Mouse (Mus musculus) liver, embryonic 12.5 days (tissue): ENCODE results near the gene Gm10282. TPM values are rescaled to one million over a fixed set of nuclear protein-coding genes. Genes with fewer than 3 reads are reported as not detected.

Experiments
- ATAC-seq: fragments of 200-750 bp; cut with Nextera tagmentation; 2 replicates; pipeline ENCODE4 v1.8.0; 2017; ENCODE audit warnings: moderate number of reproducible peaks, mild to moderate bottlenecking, moderate library complexity
- H3K27ac ChIP-seq: fragments of 300-500 bp; sonication (generic); 2 replicates; pipeline ENCODE4 v1.5.1; 2016; ENCODE audit warnings: mild to moderate bottlenecking
- H3K27me3 ChIP-seq: fragments of 300-500 bp; sonication (generic); replicated peaks from 2 replicates; pipeline ENCODE4 v1.6.1; 2016; ENCODE audit warnings: mild to moderate bottlenecking, moderate library complexity
- H3K36me3 ChIP-seq: fragments of 300-500 bp; sonication (generic); 2 replicates; pipeline ENCODE4 v1.6.1; 2016; ENCODE audit warnings: mild to moderate bottlenecking, moderate library complexity
- H3K4me1 ChIP-seq: fragments of 300-500 bp; sonication (generic); 2 replicates; pipeline ENCODE4 v1.6.1; 2016
- H3K4me2 ChIP-seq: fragments of 300-500 bp; sonication (generic); 2 replicates; pipeline ENCODE4 v1.6.1; 2016; ENCODE audit warnings: mild to moderate bottlenecking, moderate library complexity
- H3K4me3 ChIP-seq: fragments of 300-500 bp; sonication (generic); 2 replicates; pipeline ENCODE4 v1.5.1; 2016; ENCODE audit warnings: mild to moderate bottlenecking, moderate library complexity
- H3K9ac ChIP-seq: fragments of 300-500 bp; sonication (generic); 2 replicates; pipeline ENCODE4 v1.6.1; 2016; ENCODE audit warnings: mild to moderate bottlenecking, moderate library complexity
- H3K9me3 ChIP-seq: fragments of 300-500 bp; sonication (generic); replicated peaks from 2 replicates; pipeline ENCODE4 v1.6.1; 2016; ENCODE audit warnings: mild to moderate bottlenecking, moderate library complexity
- WGBS: fragments of 180-500 bp; shearing (Covaris S2); methylation state at CpG from one replicate; pipeline ENCODE4 v1.1.7; 2016; ENCODE audit not compliant: insufficient replicate concordance; 5-methylcytosine and 5-hydroxymethylcytosine counted together
- polyA plus RNA-seq: library from polyadenylated mRNA; unstranded; fragments of >200 nt; fragmentation: Nextera tagmentation; extraction: Ambion mirVana; gene quantifications from 2 replicates; pipeline ENCODE4 v1.2.1, GENCODE M21; 2016

Gm10282 gene
- polyA plus RNA-seq, 1 experiment from 2014 or later: 10.3 TPM

DNA sequence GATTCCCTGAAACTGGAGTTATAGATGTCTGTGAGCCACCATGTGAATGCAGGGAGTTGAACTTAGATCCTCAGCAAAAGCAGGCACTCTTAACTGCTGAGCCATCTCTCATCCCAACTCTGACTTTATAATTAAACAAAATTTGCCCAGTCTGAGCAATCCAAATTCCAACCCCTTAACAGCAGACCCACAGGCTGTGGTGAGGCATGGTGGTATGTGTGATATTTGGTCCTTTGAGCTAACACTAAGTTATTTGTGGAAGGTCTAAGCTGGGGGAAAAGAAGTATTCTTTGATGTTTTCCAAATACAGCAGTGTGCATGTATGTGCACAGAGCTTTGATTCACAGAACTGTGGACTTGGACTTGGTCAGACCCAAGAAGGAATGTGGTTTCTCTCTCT, 16.0 kb downstream of the Gm10282 start:
- ATAC-seq: no peak
- Histone ChIP-seq H3K27ac (no peak overlapping the region), H3K9ac (no peak overlapping the region), H3K27me3 (no peaks in the 10 kb centered on the region), H3K36me3 (no peaks in the 10 kb centered on the region), H3K9me3 (no peaks in the 10 kb centered on the region), H3K4me1 (peaks cover 10% of the 10 kb centered on the region; the same call in 1 of the 2 replicates), H3K4me3 (no peak overlapping the region), H3K4me2 (no peak overlapping the region)

DNA sequence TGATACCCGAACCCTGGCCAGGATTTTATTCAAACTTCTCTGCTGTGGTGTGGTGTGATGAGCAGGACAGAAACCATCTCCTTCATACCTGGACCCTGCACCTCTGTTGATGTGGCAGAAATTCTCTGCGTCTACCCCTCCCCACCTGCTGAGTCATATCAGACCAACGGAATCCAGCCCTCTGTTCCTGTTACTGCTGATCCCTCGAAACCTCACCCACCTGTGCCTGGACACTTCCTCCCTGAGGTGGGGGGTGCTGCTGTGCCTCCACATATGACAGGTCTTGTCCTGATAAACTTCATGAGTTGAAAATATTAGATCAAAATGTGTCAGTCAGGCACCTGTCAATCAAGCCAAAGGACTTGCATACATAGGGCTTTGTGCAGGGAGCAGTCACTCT, 19.8 kb downstream of the Gm10282 start:
- Histone ChIP-seq H3K9ac (no peak overlapping the region), H3K36me3 (no peaks in the 10 kb centered on the region), H3K27me3 (peaks cover 8% of the 10 kb centered on the region; the same call in 1 of the 2 replicates), H3K4me1 (peaks cover 10% of the 10 kb centered on the region), H3K4me3 (no peak overlapping the region), H3K4me2 (no peak overlapping the region), H3K9me3 (no peaks in the 10 kb centered on the region), H3K27ac (no peak overlapping the region)
- ATAC-seq: no peak
- 23% methylated on average over 4 of the region's 4 CpGs for WGBS

DNA sequence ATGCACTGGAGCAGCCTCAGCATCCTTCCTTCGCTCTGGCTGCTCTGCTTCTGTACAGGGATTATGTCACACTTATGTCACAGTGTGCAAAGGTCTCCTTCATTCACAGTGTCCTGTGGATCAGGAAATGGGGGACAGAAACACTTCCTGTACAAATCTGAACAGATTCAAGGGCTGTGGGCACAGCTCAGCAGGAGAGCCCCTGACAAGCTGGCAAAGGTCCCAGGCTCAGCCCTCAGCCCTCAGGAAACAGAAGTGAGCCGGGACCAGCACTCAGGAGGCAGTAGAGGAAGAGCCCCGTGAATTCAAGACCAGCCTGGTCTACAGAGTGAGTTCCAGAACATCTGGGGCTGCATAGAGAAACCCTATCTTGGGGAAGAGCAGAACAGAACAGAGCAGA, 23.4 kb downstream of the Gm10282 start:
- 24% methylated on average over 3 of the region's 3 CpGs for WGBS
- H3K9ac ChIP-seq: no peak overlapping the region
- H3K4me2 ChIP-seq: no peak overlapping the region
- H3K27ac ChIP-seq: no peak overlapping the region
- ATAC-seq: no peak
- H3K36me3 ChIP-seq: no peaks in the 10 kb centered on the region
- H3K27me3 ChIP-seq: peaks cover 10% of the 10 kb centered on the region
- peaks cover 23% of the 10 kb centered on the region for H3K4me1 ChIP-seq
- no peaks in the 10 kb centered on the region for H3K9me3 ChIP-seq
- H3K4me3 ChIP-seq: no peak overlapping the region

- no peaks in the 10 kb centered on the region for H3K36me3 ChIP-seq
- no peak overlapping the region for H3K27ac ChIP-seq
- H3K4me3 ChIP-seq: no peak overlapping the region
- WGBS: 71% methylated on average over 7 of the region's 7 CpGs
- no peak overlapping the region for H3K9ac ChIP-seq
- no peak overlapping the region for H3K4me2 ChIP-seq
- ATAC-seq: no peak
- H3K27me3 ChIP-seq: peaks cover 10% of the 10 kb centered on the region
- H3K9me3 ChIP-seq: no peaks in the 10 kb centered on the region
- H3K4me1 ChIP-seq: peaks cover 13% of the 10 kb centered on the region
Measured at GRCm38 (mm10) chr8:72279151-72279550, 25.9 kb downstream of the Gm10282 start.

- Histone ChIP-seq H3K4me2 (no peak overlapping the region), H3K4me3 (no peak overlapping the region), H3K36me3 (no peaks in the 10 kb centered on the region), H3K9me3 (no peaks in the 10 kb centered on the region), H3K27ac (no peak overlapping the region), H3K9ac (no peak overlapping the region), H3K4me1 (peaks cover 17% of the 10 kb centered on the region), H3K27me3 (peaks cover 10% of the 10 kb centered on the region)
- 16% methylated on average over 3 of the region's 3 CpGs for WGBS
- peak; percentile 74 for ATAC-seq
Measured at GRCm38 (mm10) chr8:72277244-72277643, 27.8 kb downstream of the Gm10282 start.

DNA sequence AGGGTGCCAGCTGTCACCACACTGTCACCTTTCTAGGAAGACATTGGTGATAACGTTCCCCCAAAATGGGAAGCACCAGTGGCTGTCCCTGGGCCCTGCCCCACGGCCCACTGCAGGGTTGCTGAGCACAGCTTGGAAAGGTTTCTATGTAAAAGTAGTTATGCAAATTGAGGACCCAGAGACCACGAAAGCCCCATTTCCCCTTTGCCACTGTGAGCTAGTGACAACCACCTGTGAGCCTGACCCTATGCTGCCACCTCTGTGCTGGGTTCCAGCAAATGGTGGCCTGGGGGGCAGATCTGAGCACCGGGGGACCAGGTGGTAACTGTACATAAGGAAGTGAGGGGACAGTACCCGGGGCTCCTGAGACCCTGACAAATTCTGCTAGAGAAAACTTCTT, 31.3 kb downstream of the Gm10282 start:
- Histone ChIP-seq H3K4me1 (peaks cover 42% of the 10 kb centered on the region), H3K27me3 (no peaks in the 10 kb centered on the region; the same call in 1 of the 2 replicates), H3K36me3 (no peaks in the 10 kb centered on the region), H3K4me3 (no peak overlapping the region), H3K27ac (no peak overlapping the region), H3K9me3 (no peaks in the 10 kb centered on the region), H3K9ac (no peak overlapping the region), H3K4me2 (no peak overlapping the region)
- 39% methylated on average over 5 of the region's 5 CpGs for WGBS
- no peak for ATAC-seq

- no peak overlapping the region for H3K27ac ChIP-seq
- ATAC-seq: no peak
- WGBS: 53% methylated on average over 1 of the region's 1 CpGs
- H3K4me2 ChIP-seq: no peak overlapping the region
- H3K27me3 ChIP-seq: no peaks in the 10 kb centered on the region; the same call in 1 of the 2 replicates
- no peak overlapping the region for H3K4me3 ChIP-seq
- H3K9ac ChIP-seq: no peak overlapping the region
- peaks cover 48% of the 10 kb centered on the region for H3K4me1 ChIP-seq
- H3K9me3 ChIP-seq: no peaks in the 10 kb centered on the region
- H3K36me3 ChIP-seq: no peaks in the 10 kb centered on the region
Measured at GRCm38 (mm10) chr8:72273111-72273770, 31.8 kb downstream of the Gm10282 start.

GRCm38 (mm10) chr8:72272361-72272760, 32.7 kb downstream of the Gm10282 start:
- ATAC-seq: no peak
- H3K27ac ChIP-seq: no peak overlapping the region

GRCm38 (mm10) chr8:72271691-72272090, 33.4 kb downstream of the Gm10282 start:
- Histone ChIP-seq H3K27me3 (no peaks in the 10 kb centered on the region; the same call in 1 of the 2 replicates), H3K36me3 (no peaks in the 10 kb centered on the region), H3K4me1 (peaks cover 44% of the 10 kb centered on the region), H3K27ac (no peak overlapping the region), H3K9ac (no peak overlapping the region), H3K4me2 (no peak overlapping the region), H3K9me3 (no peaks in the 10 kb centered on the region), H3K4me3 (no peak overlapping the region)
- ATAC-seq: no peak
- 45% methylated on average over 3 of the region's 3 CpGs for whole genome bisulfite sequencing

More at GRCm38 (mm10) chr8:72272361-72272760, 32.7 kb downstream of the Gm10282 start:
- Histone ChIP-seq H3K9ac (no peak overlapping the region), H3K4me3 (no peak overlapping the region), H3K27me3 (no peaks in the 10 kb centered on the region; the same call in 1 of the 2 replicates), H3K4me1 (peaks cover 50% of the 10 kb centered on the region), H3K4me2 (no peak overlapping the region), H3K36me3 (no peaks in the 10 kb centered on the region), H3K9me3 (no peaks in the 10 kb centered on the region)
- 16% methylated on average over 3 of the region's 3 CpGs for WGBS

- Histone ChIP-seq H3K27me3 (no peaks in the 10 kb centered on the region; the same call in 1 of the 2 replicates), H3K9ac (0 out of 2 replicates have a peak overlapping the region, but pooled peaks have one; percentile 3), H3K4me2 (no peak overlapping the region), H3K27ac (no peak overlapping the region), H3K4me3 (no peak overlapping the region), H3K9me3 (no peaks in the 10 kb centered on the region), H3K4me1 (peaks cover 42% of the 10 kb centered on the region), H3K36me3 (no peaks in the 10 kb centered on the region)
- no peak for ATAC-seq
- WGBS: 35% methylated on average over 11 of the region's 11 CpGs
Measured at GRCm38 (mm10) chr8:72271051-72271660, 33.9 kb downstream of the Gm10282 start.

GRCm38 (mm10) chr8:72270606-72271005, 34.5 kb downstream of the Gm10282 start:
- WGBS: 70% methylated on average over 12 of the region's 12 CpGs
- H3K4me3 ChIP-seq: no peak overlapping the region
- H3K4me2 ChIP-seq: no peak overlapping the region
- H3K4me1 ChIP-seq: peaks cover 42% of the 10 kb centered on the region
- ATAC-seq: no peak
- H3K9ac ChIP-seq: 0 out of 2 replicates have a peak overlapping the region, but pooled peaks have one; percentile 3
- H3K36me3 ChIP-seq: no peaks in the 10 kb centered on the region
- no peaks in the 10 kb centered on the region; the same call in 1 of the 2 replicates for H3K27me3 ChIP-seq
- no peaks in the 10 kb centered on the region for H3K9me3 ChIP-seq
- H3K27ac ChIP-seq: no peak overlapping the region

DNA sequence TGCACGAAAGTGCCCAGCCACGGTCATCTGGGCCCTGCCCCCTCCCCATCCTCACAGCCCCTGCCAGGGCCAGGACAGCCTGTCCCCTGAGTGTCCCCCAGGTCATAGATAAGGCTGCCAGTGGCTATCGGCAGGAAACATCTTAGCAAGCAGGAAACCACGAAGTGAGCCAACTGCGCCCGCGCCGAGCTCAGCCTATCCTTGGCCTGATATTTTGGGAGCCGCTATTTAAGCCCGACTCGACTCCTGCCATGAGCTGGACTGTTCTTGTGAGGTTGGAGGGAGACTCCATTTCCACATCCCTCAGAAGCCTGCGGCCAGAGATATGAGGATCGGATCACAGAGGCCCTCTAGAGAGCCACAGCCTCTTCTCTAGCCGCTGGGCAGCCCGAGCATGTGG, 36.7 kb downstream of the Gm10282 start:
- peak overlapping the region; percentile 76 for H3K27ac ChIP-seq
- H3K9ac ChIP-seq: peak overlapping the region; percentile 51; the same call in 1 of the 2 replicates
- peak overlapping the region; percentile 55 for H3K4me2 ChIP-seq
- 9% methylated on average over 15 of the region's 15 CpGs for WGBS
- H3K36me3 ChIP-seq: no peaks in the 10 kb centered on the region
- H3K4me1 ChIP-seq: peaks cover 42% of the 10 kb centered on the region
- no peaks in the 10 kb centered on the region for H3K27me3 ChIP-seq
- ATAC-seq: peak; percentile 81
- H3K4me3 ChIP-seq: peak overlapping the region; percentile 12; the same call in 1 of the 2 replicates
- no peaks in the 10 kb centered on the region for H3K9me3 ChIP-seq
